Mouse (Mus musculus) forebrain, postnatal 0 days (tissue): ENCODE measurements around the gene Smug1. TPM values are rescaled to one million over a fixed set of nuclear protein-coding genes. Genes with fewer than 3 reads are reported as not detected.

Experiments used
- ATAC-seq: fragments of 200-750 bp; cut with Nextera tagmentation; 2 replicates; pipeline ENCODE4 v1.8.0; 2017; ENCODE audit warnings: mild to moderate bottlenecking, moderate library complexity
- DNase-seq: peaks from one replicate; pipeline ENCODE4 v3.0.0-alpha.2; 2015
- H3K27ac ChIP-seq: fragments of 300-500 bp; sonication (generic); 2 replicates; pipeline ENCODE4 v1.5.1; 2014; ENCODE audit warnings: low read depth, mild to moderate bottlenecking, antibody characterized with exemption, low read length, moderate library complexity, mixed read lengths
- H3K27me3 ChIP-seq: fragments of 300-500 bp; sonication (generic); 2 replicates; pipeline ENCODE4 v1.6.1; 2014; ENCODE audit warnings: mild to moderate bottlenecking, low read length, mixed read lengths; ENCODE audit not compliant: insufficient read depth
- H3K36me3 ChIP-seq: fragments of 300-500 bp; sonication (generic); 2 replicates; pipeline ENCODE4 v1.6.1; 2014; ENCODE audit warnings: mild to moderate bottlenecking, moderate library complexity; ENCODE audit not compliant: insufficient read depth
- H3K4me1 ChIP-seq: fragments of 300-500 bp; sonication (generic); 2 replicates; pipeline ENCODE4 v1.6.1; 2014; ENCODE audit warnings: antibody characterized with exemption; ENCODE audit not compliant: insufficient read depth
- H3K4me2 ChIP-seq: fragments of 300-500 bp; sonication (generic); 2 replicates; pipeline ENCODE4 v1.6.1; 2014; ENCODE audit warnings: low read depth, mild to moderate bottlenecking, moderate library complexity
- H3K4me3 ChIP-seq: fragments of 300-500 bp; sonication (generic); 2 replicates; pipeline ENCODE4 v1.5.1; 2014; ENCODE audit warnings: low read depth, low read length, mixed read lengths
- H3K9ac ChIP-seq: fragments of 300-500 bp; sonication (generic); 2 replicates; pipeline ENCODE4 v1.6.1; 2014; ENCODE audit warnings: mild to moderate bottlenecking
- H3K9me3 ChIP-seq: fragments of 300-500 bp; sonication (generic); 2 replicates; pipeline ENCODE4 v1.6.1; 2016; ENCODE audit warnings: low read length
- CTCF ChIP-seq: sonication (generic); IDR thresholded peaks from 2 replicates; pipeline ENCODE4 v1.5.1; 2016; ENCODE audit warnings: antibody characterized with exemption, control low read depth, low read depth
- WGBS: fragments of 180-500 bp; shearing (Covaris S2); extraction: QIAGEN DNeasy Blood & Tissue Kit; methylation state at CpG from one replicate; pipeline ENCODE4 v1.1.7; 2014; 5-methylcytosine and 5-hydroxymethylcytosine counted together
- polyA plus RNA-seq: library from polyadenylated mRNA; unstranded; fragments of >200 nt; fragmentation: Nextera tagmentation; extraction: Ambion mirVana; gene quantifications from 2 replicates; pipeline ENCODE4 v1.2.1, GENCODE M21; 2015
- total RNA-seq: library from RNA; depleted of rRNA; stranded (reverse); fragments of >200 nt; gene quantifications from 2 replicates; pipeline ENCODE4 v1.2.3, GENCODE M21; 2014

Smug1 gene
- total and polyA plus RNA-seq, 2 experiments from 2014 or later: 18.5 to 34.0 TPM

DNA sequence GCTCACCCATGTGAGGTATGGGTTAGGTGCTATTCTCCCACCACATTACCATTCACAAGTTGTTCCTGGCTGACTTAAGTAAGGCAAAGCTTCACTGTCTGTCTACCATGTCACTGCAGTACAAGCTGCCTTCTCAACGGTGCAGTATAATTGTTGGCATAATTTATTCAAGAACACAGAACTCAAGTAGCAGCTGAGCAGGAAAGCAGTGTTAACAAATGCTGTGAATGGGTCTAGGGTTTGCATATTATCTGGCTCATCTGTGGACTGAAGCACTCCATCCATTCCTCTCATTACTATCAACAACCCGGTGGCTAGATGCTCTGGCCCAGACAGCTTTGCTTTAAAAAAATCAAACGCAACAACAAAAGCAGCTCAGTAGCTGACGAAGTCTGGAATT lies 30.9 kb upstream of the Smug1 start:
- Histone ChIP-seq H3K27me3 (no peaks in the 10 kb centered on the region), H3K4me3 (no peak overlapping the region), H3K9me3 (no peaks in the 10 kb centered on the region), H3K27ac (peak overlapping the region; percentile 23; the same call in 1 of the 2 replicates), H3K9ac (no peak overlapping the region), H3K4me2 (no peak overlapping the region), H3K4me1 (no peaks in the 10 kb centered on the region), H3K36me3 (peaks cover 35% of the 10 kb centered on the region)
- ATAC-seq: peak; percentile 77; the same call in 1 of the 2 replicates
- WGBS: 41% methylated on average over 4 of the region's 4 CpGs
- TF ChIP-seq CTCF: no peak
- no peak for DNase-seq

DNA sequence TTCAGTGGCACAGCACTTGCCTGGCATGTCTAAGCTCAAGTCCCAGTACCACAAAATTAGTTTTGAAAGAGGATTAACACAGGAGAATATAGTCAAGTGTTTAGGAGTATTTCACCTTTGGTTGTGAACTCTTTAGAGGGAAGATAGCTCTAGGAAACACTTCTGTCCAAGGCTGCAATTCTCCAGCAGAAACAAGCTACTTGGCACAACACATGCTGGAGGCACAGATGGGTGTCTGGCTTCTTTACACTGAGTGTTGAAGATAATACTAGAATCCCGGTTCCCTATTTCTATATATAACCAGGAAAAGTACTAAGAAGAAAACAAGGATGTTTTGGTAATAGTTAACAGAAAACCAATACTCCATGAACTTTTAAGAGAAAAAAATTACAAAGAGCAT lies 29.9 kb upstream of the Smug1 start:
- peaks cover 45% of the 10 kb centered on the region for H3K36me3 ChIP-seq
- H3K27ac ChIP-seq: no peak overlapping the region
- H3K4me2 ChIP-seq: no peak overlapping the region
- 61% methylated on average over 1 of the region's 1 CpGs for WGBS
- ATAC-seq: no peak
- DNase-seq: no peak
- TF ChIP-seq CTCF: no peak
- no peaks in the 10 kb centered on the region for H3K9me3 ChIP-seq
- H3K4me1 ChIP-seq: no peaks in the 10 kb centered on the region
- no peaks in the 10 kb centered on the region for H3K27me3 ChIP-seq
- H3K9ac ChIP-seq: no peak overlapping the region
- no peak overlapping the region for H3K4me3 ChIP-seq

DNA sequence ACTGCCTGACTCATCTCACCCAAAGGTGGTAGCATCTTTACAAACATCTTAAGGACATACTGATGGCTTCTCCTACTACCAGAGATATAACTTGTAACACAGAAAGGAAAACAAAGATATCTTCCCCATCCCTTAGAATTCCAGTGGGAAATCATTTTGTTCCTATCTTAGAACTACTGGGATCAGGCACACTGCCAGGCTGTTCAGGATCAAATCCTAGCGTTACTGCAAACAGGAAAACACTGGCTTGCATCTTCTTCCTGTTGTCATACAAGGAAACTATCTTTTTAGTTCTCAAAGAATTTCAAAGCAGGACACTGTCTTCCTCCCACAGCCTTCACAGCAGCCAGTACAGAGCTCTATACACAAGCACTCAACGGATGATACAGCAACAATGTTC lies 26.7 kb upstream of the Smug1 start:
- H3K4me2 ChIP-seq: no peak overlapping the region
- no peak overlapping the region for H3K4me3 ChIP-seq
- H3K4me1 ChIP-seq: no peaks in the 10 kb centered on the region
- H3K9ac ChIP-seq: no peak overlapping the region
- H3K9me3 ChIP-seq: no peaks in the 10 kb centered on the region
- no peak overlapping the region for H3K27ac ChIP-seq
- H3K36me3 ChIP-seq: peaks cover 36% of the 10 kb centered on the region
- TF ChIP-seq CTCF: no peak
- WGBS: 78% methylated on average over 2 of the region's 2 CpGs
- DNase-seq (no peak), ATAC-seq (no peak)
- no peaks in the 10 kb centered on the region for H3K27me3 ChIP-seq

DNA sequence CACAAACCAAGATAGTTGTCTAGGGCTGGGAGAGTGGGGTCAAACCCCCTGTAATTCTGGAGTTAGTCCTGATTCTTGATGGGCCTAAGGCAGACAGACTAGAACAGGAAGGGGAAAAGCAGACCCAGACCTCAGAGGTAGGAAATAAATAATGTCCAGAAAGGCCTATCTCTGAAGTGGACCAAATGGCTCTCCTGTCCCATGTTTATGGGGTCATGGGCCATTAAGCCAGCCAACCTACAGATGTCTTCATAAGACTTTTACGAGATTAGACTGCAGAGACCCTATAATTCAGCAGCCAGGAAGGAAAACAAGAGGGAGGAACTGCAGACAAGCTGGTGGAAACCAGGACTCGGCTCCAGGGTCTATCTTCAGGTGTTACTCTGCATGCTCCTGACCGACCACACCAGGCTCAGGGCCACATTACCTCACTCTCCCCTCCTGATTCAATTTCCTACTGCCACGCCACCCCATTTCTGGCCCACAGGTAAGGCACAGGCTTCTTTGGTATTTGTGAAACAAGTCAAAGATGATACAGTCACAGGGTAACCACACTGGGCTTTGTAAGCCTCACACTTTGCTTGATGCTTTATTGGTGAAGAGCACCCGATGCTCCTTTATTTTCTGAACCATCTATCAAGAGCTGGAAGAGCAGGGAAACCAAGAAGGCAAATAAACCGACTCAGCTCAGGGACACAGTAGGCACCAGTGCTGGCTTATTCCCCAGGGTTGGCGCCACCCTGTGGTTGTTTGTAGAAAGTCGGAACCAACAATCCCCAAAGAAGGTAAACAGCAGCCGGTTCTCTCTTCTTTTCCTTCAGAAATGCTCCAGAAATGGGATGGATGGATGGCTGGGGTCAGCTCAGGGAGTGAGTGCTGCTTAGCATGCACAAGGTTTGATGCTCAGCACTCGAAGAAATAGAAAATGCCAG lies 23.9 kb upstream of the Smug1 start:
- Histone ChIP-seq H3K4me3 (no peak overlapping the region), H3K36me3 (peaks cover 25% of the 10 kb centered on the region), H3K27ac (no peak overlapping the region), H3K27me3 (no peaks in the 10 kb centered on the region), H3K4me1 (no peaks in the 10 kb centered on the region), H3K9ac (no peak overlapping the region), H3K4me2 (no peak overlapping the region), H3K9me3 (no peaks in the 10 kb centered on the region)
- peak; percentile 71; the same call in 1 of the 2 replicates for ATAC-seq
- 65% methylated on average over 10 of the region's 10 CpGs for WGBS
- TF ChIP-seq CTCF: peak; percentile 79
- DNase-seq: peak; percentile 69

DNA sequence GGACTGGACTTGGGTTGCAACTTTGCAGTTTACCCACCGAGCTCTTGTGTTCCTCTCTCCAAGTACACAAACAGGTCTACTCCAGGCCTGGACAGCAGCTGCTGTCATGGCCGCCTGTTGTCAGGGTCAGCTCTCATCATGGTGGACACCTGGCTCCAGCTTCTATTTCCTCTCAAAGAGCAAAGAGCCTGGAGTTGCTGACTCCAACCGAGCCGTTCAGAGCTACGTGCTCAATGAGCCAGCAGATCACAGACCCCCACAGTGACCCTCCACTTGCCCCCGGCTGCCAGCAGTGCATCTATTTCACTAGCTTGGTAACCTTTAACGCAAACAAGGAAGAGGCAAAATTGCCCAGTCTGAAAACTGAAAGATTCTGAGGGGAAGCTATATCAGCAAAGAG lies 23.2 kb upstream of the Smug1 start:
- whole genome bisulfite sequencing: 82% methylated on average over 7 of the region's 7 CpGs
- TF ChIP-seq CTCF: no peak
- Histone ChIP-seq H3K27me3 (no peaks in the 10 kb centered on the region), H3K4me3 (no peak overlapping the region), H3K36me3 (peaks cover 25% of the 10 kb centered on the region), H3K4me1 (no peaks in the 10 kb centered on the region), H3K27ac (no peak overlapping the region), H3K9ac (no peak overlapping the region), H3K4me2 (no peak overlapping the region), H3K9me3 (no peaks in the 10 kb centered on the region)
- DNase-seq (no peak), ATAC-seq (no peak)

DNA sequence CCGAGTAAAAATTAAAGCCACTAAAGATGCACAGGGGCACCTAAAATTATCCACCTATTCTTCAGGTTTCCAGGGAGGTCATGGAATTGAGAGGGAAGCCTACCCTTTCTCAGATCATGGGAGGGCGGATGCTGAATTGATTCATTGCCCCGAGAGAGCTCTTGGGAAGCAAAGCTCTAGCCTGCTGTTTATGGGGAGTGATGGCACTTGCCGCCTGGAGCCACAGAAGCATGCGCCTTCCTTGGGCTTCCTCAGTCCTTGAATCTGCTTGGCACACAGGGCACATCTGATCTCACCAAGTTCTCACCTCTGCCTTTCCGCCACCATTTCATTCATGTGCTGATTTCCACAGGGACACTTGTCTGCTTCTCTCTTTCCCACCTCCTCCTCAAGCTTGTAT lies 20.9 kb upstream of the Smug1 start:
- ATAC-seq (no peak), DNase-seq (no peak)
- no peak overlapping the region for H3K27ac ChIP-seq
- H3K9ac ChIP-seq: no peak overlapping the region
- TF ChIP-seq CTCF: no peak
- H3K27me3 ChIP-seq: no peaks in the 10 kb centered on the region
- H3K9me3 ChIP-seq: no peaks in the 10 kb centered on the region
- H3K4me1 ChIP-seq: peaks cover 7% of the 10 kb centered on the region; the same call in 1 of the 2 replicates
- H3K36me3 ChIP-seq: peaks cover 18% of the 10 kb centered on the region
- H3K4me2 ChIP-seq: no peak overlapping the region
- H3K4me3 ChIP-seq: no peak overlapping the region
- 75% methylated on average over 6 of the region's 6 CpGs for whole genome bisulfite sequencing
